Mouse (Mus musculus) spleen, postnatal 14 days (tissue): ENCODE results near the gene Olfr1233.

Experiments used
- DNase-seq, 2 experiments: peaks; one replicate each; pipeline ENCODE4 v3.0.0; 2021 to 2022; ENCODE audit warnings: low spot score in 2 of 2

The Olfr1233 gene

DNA sequence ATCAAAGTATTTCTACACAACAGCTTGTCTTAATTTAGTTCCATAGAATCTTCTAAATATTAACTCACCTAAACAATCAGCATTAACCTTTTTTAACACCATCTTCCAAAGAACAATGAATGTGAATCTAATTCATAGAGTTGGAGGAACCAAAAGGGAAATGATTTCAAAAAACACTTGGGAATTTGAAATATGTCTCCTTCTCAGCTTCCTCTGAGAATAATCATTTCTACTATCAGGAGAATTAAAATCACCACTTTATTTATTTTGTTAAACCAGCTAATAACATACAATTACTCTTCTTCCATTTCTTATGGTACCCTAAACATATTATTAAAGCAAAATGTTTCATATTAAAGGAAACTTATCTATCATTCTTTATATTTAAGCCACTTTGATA, at the start of gene Olfr1233:
TSS of gene Olfr1233 (minus strand) at position 101 of the 400 bp plus-strand sequence.
- no peak for DNase-seq

DNA sequence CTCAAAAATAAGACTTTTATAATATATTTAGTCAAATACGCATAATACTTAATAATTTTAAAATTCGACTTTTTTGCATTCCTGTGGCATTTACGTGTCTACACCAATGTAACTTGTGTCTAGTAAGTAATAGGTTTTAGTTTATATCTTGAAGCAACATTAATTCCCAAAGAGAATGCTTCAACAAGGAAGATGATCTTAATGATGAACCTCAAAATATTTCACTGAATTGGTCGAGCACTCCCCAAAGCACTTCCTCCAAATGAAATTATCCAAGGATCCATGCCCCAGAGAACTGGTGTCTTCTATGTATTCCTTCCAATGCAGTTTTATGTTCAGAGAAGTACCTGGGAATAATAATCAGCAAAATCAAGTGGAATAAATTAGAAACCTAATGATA, 22.6 kb upstream of the Olfr1233 start, which contains the start of gene Olfr1234:
TSS of gene Olfr1234 (minus strand) at position 101 of the 400 bp plus-strand sequence.
- no peak for DNase-seq

DNA sequence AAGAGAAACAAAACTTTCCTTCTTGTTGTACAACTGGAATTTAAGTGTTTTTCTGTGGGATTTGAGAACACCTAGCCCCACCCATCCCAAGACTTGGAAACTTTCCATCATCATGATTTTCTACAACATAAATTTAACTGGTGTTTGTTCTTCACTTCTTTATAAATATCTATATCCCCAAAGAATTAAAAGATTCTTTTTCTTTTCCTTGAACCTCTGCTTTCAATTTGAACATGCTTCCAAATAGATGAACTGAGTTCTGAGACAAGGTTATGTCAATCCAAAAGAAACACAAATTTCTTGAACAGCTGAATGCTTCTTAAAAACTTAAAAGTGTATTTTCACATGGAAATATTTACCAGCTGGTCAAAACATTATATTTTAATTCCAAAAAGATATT, 12.6 kb downstream of the Olfr1233 start, which contains the start of gene Olfr1232:
TSS of gene Olfr1232 (minus strand) at position 101 of the 400 bp plus-strand sequence.
- DNase-seq: no peak

DNA sequence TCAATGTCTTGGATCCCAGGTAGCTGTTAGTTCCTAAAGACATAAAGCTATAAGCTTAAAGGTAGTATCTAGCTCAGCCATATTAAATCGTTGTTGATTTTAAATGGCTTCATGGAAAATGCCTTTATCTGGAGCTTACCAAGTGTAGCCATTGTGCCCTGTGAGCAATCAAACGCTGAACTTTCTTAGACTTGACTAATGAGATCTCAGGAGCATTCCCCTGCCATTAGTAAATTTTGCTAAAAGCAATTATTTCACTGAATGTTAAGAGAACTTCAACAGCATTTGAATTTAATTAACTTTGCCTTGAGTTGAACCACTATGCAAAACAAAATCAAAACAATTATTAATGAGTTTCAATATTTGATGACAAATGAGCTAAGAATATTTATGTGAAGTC, 35.2 kb downstream of the Olfr1233 start, which contains the start of gene Olfr1231:
TSS of gene Olfr1231 (minus strand) at position 101 of the 400 bp plus-strand sequence.
- no peak for DNase-seq

DNA sequence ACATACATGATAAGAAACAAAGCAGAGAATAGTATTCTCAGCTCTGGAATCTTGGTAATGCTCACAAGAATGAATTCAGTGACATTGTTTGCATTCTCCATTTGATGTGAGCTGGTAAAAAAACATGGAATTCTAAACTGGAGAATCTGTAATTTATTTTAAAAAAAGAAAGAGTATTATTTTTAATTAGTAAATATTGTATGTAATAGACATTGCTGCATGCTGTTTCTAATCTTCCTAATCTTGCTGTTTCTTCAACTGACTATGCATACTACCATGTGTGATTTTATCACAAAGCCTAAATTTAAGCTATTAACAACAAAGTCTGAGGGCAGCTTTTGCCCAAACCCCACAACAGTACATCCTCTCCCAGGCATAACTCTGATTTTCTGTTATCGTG, 45.0 kb downstream of the Olfr1233 start, which contains the start of gene Olfr1230:
TSS of gene Olfr1230 (minus strand) at position 101 of the 400 bp plus-strand sequence.
- DNase-seq: no peak

DNA sequence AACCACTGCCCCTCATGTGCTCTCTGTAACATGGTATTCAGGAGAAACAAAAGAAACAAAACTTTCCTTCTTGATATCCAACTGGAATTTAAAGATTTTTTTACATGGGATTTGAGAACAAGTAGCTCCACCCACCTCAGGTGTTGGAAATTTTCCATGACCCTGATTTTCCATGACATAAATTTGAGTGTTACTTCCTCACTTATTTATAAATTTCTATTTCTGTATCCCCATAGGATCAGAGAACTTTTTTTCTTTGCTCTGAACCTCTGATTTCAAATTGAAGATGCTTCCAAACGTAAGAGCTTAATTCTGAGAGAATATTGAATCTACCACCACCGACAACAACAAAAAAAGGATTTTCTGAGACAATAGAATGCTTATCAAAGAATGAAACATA, 54.3 kb downstream of the Olfr1233 start, which contains the start of gene Olfr1229:
TSS of gene Olfr1229 (minus strand) at position 101 of the 400 bp plus-strand sequence.
- DNase-seq: no peak
